Mouse (Mus musculus): Measurements from ENCODE around the gene Hoxd10.

- no peak for TF ChIP-seq POLR2A (IDR thresholded peaks at IDR 0.05; ENCODE audit: insufficient read depth, low read depth, low read length)
- TF ChIP-seq CTCF (IDR thresholded peaks at IDR 0.05): no peak
- no peak for TF ChIP-seq EP300 (IDR thresholded peaks at IDR 0.05; ENCODE audit: insufficient read depth, low read depth, low read length)
Observed at GRCm38 (mm10) chr2:74660421-74661375, 31.0 kb upstream of the Hoxd10 start.

Data from heart, adult 2 months (tissue).